Mouse (Mus musculus): Measurements from ENCODE around the gene Pou3f1. TPM values are rescaled to one million over a fixed set of nuclear protein-coding genes. Genes with fewer than 3 reads are reported as not detected.

The Pou3f1 gene
- total RNA-seq, 2 experiments from 2014 or later = 0.14 to 0.26 TPM

GRCm38 (mm10) chr4:124631456-124631855 is 25.2 kb upstream of the Pou3f1 start:
- H3K4me3 ChIP-seq = no peak overlapping the region
- intact Hi-C loops (cut with DNase I) = no loop called here
- DNase-seq = no peak
- H3K27ac ChIP-seq = no peak overlapping the region
- TF ChIP-seq CTCF (IDR thresholded peaks at IDR 0.05) = no peak

- no peak for TF ChIP-seq CTCF (IDR thresholded peaks at IDR 0.05)
- intact Hi-C loops (cut with DNase I) = no loop called here
- H3K27ac ChIP-seq = no peak overlapping the region
- no peak overlapping the region for H3K4me3 ChIP-seq
- DNase-seq = no peak
These were observed 23.8 kb upstream of the Pou3f1 start for GRCm38 (mm10) chr4:124632856-124633255.

- peak; percentile 33 for DNase-seq
These were observed 23.3 kb upstream of the Pou3f1 start for GRCm38 (mm10) chr4:124633281-124633680.

GRCm38 (mm10) chr4:124639715-124640114 is 16.9 kb upstream of the Pou3f1 start:
- DNase-seq = no peak
- TF ChIP-seq CTCF (IDR thresholded peaks at IDR 0.05) = no peak
- no peak overlapping the region for H3K4me3 ChIP-seq
- H3K27ac ChIP-seq = no peak overlapping the region
- intact Hi-C loops (cut with DNase I) = no loop called here

More at GRCm38 (mm10) chr4:124633281-124633680, 23.3 kb upstream of the Pou3f1 start:
- Histone ChIP-seq H3K4me3 (no peak overlapping the region), H3K27ac (no peak overlapping the region)
- no peak for TF ChIP-seq CTCF (IDR thresholded peaks at IDR 0.05)
- intact Hi-C loops (cut with DNase I) = no loop called here

GRCm38 (mm10) chr4:124643859-124644258 is 12.7 kb upstream of the Pou3f1 start:
- Histone ChIP-seq H3K27ac (no peak overlapping the region), H3K4me3 (no peak overlapping the region)
- no peak for TF ChIP-seq CTCF (IDR thresholded peaks at IDR 0.05)
- no peak for DNase-seq
- intact Hi-C loops (cut with DNase I) = no loop called here

GRCm38 (mm10) chr4:124644974-124645433 is 11.6 kb upstream of the Pou3f1 start:
- Histone ChIP-seq H3K27ac (no peak overlapping the region), H3K4me3 (no peak overlapping the region)
- DNase-seq = peak; percentile 27
- TF ChIP-seq CTCF (IDR thresholded peaks at IDR 0.05) = peak; percentile 16; the same call in 1 of the 2 replicates
- intact Hi-C loops (cut with DNase I) = no loop called here

- no peak for TF ChIP-seq CTCF (IDR thresholded peaks at IDR 0.05)
- peak overlapping the region; percentile 20; the same call in 1 of the 2 replicates for H3K27ac ChIP-seq
- H3K4me3 ChIP-seq = peak overlapping the region; percentile 60
- intact Hi-C loops (cut with DNase I) = no loop called here
- no peak for DNase-seq
These were observed 10.0 kb upstream of the Pou3f1 start for GRCm38 (mm10) chr4:124646591-124646990.

- intact Hi-C loops (cut with DNase I) = no loop called here
- H3K4me3 ChIP-seq = no peak overlapping the region
- TF ChIP-seq CTCF (IDR thresholded peaks at IDR 0.05) = no peak
- no peak overlapping the region for H3K27ac ChIP-seq
- no peak for DNase-seq
These were observed 8.7 kb upstream of the Pou3f1 start for GRCm38 (mm10) chr4:124647909-124648308.

GRCm38 (mm10) chr4:124652886-124653285 is 3.7 kb upstream of the Pou3f1 start:
- Histone ChIP-seq H3K27ac (no peak overlapping the region), H3K4me3 (no peak overlapping the region)
- no peak for TF ChIP-seq CTCF (IDR thresholded peaks at IDR 0.05)
- intact Hi-C loops (cut with DNase I) = no loop called here
- DNase-seq = no peak

GRCm38 (mm10) chr4:124656854-124657650 is 445 bp downstream of the Pou3f1 start:
- H3K4me3 ChIP-seq = peak overlapping the region; percentile 86
- intact Hi-C loops (cut with DNase I) = no loop called here
- TF ChIP-seq CTCF (IDR thresholded peaks at IDR 0.05) = no peak
- DNase-seq = peak; percentile 92
- peak overlapping the region; percentile 6; the same call in 1 of the 2 replicates for H3K27ac ChIP-seq

- TF ChIP-seq CTCF (IDR thresholded peaks at IDR 0.05) = no peak
- intact Hi-C loops (cut with DNase I) = no loop called here
- H3K27ac ChIP-seq = no peak overlapping the region; the same call in 1 of the 2 replicates
- DNase-seq = peak; percentile 36
- H3K4me3 ChIP-seq = peak overlapping the region; percentile 86
These were observed 1.2 kb downstream of the Pou3f1 start for GRCm38 (mm10) chr4:124657781-124658180.

- Histone ChIP-seq H3K4me3 (peak overlapping the region; percentile 86), H3K27ac (no peak overlapping the region)
- intact Hi-C loops (cut with DNase I) = no loop called here
- no peak for TF ChIP-seq CTCF (IDR thresholded peaks at IDR 0.05)
- no peak for DNase-seq
These were observed 1.8 kb downstream of the Pou3f1 start for GRCm38 (mm10) chr4:124658412-124658851.
